Mouse (Mus musculus): ENCODE measurements around the gene Sec63.

Sec63 gene

DNA sequence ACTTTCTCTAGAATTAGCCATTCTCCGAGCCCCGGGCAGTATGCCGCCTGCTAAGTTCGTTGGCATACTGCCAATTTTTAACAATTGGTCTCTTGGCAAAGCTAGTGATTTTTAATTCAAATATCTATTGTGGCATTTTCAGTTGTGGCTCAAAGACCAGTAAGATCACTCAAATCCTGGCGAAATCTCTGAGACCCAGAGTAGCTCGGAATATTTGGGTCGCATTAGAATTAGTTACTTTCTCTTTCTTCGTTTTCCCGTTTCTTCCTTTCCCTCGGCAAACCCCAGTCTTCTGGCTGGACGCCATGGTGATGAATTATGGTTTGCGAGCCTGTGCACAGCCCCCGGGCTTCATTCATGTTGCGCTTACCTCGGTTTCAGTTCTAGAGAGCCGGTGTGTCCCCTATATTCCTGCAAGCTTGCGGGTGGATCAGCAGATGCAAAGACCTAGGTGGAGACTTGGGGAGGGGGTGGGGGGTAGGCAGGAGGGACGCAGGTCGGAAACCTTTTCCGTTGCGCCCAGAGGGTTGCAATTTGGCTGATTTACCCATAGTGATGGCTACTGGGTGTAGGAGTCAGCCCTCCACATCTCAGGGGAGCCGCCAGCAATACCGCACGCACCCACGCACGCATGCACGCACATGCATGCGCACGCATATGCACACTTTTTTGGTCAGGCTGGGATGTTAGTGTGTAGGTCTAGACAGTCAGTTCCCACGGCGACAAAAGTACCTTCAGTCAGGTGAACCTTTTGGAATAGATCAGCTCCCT lies 102.5 kb downstream of the Sec63 start:
- DNase-seq (ENCODE audit: low read depth), result no peak

DNA sequence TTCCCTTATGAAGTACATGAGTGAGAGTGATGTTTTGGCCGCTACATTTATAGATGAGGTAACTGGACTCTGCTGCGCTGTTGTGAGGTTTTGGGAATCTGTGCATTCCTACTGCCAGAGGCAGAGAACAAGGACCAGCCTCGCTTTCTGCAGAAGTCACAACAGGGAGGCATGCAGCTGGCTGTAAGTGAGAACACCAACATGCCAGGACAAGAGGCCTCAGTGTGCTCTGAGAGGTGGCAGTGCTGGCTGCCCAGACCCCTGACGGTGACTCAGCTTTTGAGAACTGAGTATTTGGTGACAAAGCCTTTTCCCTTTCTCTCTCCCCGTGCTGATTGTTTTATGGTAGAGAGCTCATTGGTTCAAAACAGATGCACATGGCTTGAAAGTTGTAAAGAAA lies 103.4 kb downstream of the Sec63 start:
- DNase-seq (ENCODE audit: low read depth), result no peak

DNA sequence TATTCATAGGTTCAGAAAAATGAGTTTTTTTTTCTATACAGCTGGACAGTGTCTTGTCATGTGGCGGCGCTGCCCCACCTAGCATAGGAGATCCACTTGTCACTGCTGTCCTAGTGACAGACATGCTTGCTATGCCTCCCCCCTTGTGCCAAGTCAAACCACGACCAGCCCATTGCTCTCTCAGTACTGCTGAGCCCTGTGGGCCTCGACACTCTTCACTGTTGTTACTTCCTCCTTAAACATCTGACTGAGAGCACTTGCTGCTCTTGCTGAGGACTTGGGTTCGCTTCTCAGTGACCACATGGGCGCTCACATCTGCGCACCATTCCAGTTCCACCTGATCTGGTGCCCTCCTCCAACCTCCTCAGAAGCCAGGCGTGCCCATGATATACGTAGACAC lies 107.1 kb downstream of the Sec63 start:
- DNase-seq (ENCODE audit: low read depth), result no peak

DNA sequence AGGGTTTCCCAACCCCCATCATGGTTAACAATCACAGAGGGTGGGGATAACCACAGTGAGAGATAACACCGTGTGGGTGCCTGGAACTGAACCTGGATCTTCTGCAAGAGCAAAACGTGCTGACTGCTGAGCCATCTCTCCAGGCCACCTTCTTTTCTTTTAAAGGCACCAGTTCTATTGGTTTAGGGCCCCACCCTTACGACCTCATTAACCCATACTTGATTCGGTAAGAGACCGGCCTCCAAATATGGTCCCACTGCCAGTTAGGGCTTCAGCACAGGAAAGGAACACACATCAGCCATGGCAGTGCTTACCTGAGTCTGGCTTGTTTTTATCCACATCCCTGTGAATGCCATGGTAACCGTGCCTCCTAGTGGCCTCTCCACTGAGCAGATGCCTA lies 108.2 kb downstream of the Sec63 start:
- no peak for DNase-seq (ENCODE audit: low read depth)

DNA sequence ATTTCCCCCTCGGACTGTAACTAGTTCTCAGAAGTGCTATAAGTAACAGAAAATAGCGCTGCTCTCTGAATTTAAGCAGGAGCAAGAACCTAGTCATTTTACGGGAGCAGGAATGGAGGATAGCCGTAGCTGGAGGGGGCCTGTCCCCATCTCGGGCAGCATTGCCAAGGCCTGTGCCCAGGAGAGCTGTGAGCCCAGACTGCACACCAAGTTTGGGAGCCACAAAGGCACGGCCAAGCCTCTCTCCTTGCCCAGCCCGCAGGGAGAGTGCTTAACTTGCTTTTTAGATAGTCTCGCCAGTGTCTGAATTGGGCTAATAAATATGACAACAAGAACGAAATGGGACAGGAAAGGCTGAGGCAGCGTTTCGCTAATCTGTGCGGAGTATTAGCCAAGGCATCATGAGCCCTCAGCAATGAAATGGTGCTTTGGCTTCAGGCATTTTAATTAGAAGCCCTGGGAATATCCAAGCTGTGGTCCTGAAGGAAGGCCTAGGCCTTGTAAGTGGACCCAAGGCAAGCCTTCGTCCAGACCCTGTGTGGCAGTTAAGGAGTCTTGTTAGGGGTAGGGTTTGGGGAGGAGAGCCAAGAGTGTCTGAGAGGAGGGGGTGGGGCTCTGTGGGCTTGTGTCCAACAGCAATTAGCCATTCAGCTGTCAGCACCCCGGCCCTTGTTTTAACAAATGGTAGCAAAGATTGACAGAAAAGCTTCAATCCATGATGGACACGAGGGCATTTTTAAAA lies 111.1 kb downstream of the Sec63 start:
- DNase-seq (ENCODE audit: low read depth), result no peak

DNA sequence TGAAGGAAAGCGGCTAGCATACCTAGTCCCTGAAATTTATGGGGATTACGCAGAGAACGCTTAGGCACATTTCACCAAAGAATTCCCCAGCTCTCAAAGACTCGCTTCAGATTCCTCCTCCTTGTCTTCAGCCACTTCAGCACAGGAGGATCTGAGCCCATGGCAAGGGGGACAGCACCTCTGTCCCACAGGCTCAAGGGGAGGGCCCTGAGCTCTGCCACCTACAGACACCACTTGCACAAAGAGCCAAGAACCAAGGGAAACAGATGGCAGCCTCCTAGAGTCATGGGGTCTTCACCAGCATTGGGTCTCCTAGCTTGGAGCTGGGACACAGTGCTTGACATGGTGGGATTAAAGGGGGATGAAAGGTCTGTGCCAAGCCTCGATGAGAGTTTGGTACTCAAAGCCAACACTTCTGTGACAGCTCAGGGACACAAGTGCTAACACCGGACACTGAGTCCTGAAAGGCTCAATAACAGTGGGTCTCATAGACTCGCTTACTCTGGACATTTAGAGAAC lies 111.8 kb downstream of the Sec63 start:
- no peak for DNase-seq (ENCODE audit: low read depth)

DNA sequence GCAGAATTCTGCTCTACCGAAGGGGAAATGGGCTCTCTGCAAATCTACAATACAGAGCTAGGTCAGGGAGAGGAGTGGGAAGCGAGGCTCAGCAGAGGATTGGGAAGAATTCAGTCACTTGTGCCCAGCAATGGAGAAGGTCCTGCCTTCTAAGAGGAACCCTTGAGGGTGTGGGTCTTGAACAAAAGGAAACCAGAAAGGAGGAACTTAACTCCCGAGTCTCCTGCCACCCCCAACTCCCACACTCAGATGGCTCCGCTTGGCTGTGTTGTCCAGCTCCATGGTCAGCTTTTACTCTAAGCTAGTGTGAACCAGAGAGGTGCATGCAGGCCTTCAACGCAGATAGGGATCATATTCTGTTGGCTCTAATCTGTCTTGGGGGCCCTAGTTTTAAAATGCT lies 114.9 kb downstream of the Sec63 start:
- DNase-seq (ENCODE audit: low read depth), result no peak

DNA sequence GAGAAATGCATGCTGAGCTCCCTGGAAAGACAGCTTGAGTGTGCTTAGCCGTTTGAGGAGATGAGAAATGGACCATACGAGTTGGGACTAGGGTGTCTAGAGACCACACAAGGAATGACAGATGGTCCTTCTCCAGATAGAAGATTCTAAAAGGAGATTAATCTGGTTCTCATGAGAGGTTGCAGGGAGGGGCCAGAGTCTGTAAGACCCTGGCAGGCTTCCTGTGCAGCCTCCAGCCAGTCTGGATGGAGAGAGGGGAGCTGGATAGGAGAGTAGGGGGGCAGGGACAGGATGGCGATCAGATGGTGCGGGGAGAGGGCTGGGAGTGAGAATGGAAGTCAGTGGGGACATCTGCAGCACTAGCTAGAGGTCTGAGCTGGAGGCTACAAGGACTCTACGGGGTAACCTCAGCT lies 118.0 kb downstream of the Sec63 start:
- no peak for DNase-seq (ENCODE audit: low read depth)

DNA sequence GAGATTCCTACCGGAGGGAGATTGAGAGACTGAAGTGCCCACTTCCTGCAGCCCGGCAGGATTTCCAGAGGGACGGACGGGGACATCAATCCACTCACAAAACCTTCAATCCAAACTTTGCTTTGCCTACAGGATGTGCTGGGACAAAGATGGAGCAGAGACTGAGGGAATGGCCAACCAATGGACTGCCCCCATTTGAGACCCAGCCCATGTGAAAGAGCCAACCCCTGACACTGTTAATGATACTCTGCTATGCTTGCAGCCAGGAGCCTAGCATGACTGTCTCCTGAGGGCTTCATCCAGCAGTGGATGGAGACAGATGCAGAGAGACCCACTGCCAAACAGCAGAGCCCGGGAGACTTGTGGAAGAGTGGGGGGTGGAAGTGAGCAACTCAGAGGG lies 118.4 kb downstream of the Sec63 start:
- DNase-seq (ENCODE audit: low read depth), result no peak

All from fibroblast of lung, adult 2 months (primary cell).